Mouse (Mus musculus) yolk sac, embryonic 10.5 days (tissue): ENCODE measurements at regions not wholly inside any gene's neighbourhood (a gene's known extent, or its start where the extent isn't known, plus 50 kb on each side); places are given as distances from the start of the nearest gene placed in this dataset.

Experiments used
- DNase-seq: peaks from one replicate; pipeline ENCODE4 v3.0.0-alpha.2; 2017; ENCODE audit warnings: low spot score

DNA sequence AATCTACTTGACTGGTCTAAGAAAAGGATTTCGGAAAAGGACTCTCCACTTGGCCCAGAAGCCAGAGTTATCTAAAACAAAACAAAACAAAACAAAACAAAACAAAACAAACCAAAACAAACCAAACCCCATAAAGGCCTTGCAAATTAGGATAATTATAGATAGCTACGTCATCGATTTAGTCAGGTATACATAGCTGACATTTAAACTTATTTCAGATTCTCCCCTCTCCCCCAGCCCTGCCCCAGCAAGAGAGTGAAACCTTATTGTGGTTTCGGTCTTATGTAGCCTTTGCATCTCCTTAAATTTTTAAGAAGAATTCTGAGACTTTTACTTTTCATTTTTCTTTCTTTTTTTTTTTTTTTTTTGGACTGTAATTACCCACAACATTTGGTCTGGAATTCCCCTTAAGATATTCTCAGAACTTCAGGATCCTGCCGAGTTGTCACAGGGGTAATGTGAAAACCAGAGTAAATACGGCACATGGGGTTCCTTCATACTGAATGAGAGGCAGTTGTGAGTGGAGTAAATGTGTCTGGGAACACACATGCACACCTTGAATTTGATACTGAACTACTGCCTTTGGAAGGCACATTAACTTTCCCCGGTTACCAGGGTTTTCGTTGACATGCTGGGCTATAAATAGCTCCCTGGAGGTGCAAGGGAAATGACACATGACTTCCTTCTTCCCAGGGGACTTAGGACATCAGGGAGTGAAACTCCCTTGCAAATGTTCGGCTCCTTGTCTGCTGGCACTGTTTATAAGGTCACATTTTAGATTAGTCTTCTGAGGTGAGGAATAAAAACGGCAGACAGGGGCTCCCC is 94.8 kb upstream of the Rap1b start:
- DNase-seq, result peak; percentile 23

DNA sequence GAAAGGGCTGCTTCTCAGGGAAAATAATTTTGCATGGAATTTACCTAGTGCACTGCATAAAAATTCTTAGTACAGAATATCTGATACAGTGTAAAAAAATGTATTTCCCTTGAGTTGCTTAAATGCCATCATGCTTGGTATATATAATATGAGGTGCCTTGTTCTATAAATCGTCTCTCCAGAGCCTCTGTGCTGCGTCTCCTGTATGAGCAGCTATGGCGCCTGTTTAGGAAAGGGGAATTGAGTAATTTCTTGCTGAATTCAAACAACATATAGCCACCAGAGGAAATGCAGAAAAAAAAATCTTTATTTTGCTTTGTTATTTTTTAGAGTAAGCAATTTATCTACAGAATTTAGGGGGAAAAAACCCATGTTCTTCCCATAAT is 95.4 kb upstream of the Rap1b start:
- DNase-seq, result no peak

DNA sequence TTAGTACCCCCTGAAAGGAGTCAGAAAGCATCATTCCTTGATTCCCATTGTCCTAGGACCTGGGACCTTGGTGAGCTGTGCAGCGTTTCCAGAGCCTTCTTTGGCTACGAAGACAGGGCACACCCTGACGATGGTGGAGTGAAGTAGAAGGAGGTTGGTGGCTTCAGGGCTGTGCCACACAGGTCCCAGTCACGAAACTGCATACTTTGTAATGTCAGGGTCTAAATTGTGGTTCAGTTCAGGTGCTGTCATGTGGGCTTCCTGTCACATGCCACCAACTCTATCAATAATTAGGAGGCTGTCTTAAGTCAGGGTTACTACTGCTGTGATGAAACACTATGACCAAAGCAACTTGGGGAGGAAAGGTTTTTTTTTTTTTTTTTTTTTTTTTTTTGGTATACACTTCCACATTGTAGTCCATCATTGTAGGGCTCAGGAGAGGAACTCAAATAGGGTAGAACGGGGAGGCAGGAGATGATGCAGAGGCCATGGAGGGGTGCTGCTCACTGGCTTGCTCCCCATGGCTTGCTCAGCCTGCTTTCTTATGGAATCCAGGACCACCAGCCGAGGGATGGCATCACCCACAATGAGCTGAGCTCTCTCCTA is 98.0 kb upstream of the Rap1b start:
- no peak for DNase-seq

DNA sequence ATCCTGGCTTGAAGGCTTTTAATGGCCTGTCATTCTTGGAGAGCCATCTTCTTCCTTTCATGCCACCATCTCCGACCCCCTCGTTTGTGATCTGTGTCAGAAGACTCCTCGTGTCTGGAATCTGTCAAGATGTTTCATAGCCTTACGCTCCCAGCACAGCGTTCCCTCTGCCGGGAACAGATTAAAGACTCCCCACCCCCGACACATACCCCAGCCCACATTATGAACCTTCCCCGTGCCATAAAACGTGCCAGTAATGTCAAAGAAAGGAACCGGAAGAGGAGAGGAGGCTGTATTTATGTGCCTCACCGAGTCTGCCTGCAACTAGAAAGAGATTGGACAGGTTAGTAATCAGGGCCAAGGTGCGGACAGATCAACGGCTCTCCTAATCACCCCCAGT is 101.4 kb upstream of the Rap1b start:
- DNase-seq, result no peak

DNA sequence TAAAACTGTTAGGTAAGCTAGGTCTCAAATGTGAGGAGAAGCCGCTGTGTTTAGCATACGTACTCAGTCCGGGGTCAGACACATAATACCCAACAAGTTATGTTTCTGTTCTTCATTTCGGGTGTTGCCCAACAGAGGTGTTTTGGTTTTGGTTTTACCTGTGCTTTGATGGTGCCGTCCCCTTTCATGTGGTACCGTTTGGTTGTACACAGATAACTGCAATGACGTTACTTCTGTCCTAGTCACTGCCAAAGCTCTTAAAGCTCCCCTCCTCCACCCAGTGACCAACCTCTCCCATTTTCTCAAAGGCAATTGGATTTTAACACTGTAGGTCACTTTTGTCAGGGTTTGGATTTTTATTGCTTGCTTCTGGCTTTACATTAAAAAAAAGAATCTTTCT is 102.1 kb upstream of the Rap1b start:
- DNase-seq, result no peak

DNA sequence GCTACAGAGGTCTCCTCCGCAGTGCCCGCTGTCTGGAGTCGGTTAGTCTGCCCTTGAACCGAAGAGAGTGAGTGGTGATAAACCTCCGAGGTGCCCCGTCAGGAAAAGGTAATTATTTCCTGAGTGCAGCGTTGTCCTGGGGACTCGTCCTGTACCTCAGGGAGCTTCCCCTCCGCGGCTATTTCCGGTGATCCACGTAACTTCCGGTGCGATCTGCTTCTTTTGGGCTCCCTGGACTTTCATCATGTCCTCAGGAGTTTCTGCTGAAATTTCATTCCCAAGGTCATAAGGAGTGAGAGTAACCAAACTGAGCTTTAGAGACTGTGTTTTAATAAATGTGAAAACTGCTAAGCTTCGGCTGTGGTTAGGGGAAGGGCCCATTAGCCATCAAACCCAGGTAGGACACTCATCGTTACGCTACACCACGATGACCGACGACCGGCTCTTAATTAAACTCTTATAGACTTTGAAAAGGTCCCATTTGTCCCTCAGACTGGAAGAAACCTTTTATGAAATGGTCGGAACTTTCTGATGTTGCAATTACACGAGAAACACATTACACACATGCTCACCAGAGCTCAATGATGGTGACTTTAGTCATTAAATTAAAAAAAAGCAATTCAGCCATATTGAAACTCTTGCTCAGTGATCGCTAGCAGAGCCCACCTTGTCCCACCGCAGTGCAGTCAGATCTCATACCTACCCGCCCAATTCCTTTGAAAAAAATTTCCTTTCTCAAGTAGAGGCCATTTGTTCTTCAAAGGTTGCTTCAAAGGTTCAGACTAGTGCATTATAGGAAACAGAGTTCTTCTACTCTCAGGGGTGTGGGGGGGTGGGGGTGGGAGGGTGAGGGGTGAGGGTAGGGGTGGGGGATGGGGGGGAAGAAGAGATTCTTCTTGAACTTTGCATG is 106.5 kb upstream of the Rap1b start:
- no peak for DNase-seq

DNA sequence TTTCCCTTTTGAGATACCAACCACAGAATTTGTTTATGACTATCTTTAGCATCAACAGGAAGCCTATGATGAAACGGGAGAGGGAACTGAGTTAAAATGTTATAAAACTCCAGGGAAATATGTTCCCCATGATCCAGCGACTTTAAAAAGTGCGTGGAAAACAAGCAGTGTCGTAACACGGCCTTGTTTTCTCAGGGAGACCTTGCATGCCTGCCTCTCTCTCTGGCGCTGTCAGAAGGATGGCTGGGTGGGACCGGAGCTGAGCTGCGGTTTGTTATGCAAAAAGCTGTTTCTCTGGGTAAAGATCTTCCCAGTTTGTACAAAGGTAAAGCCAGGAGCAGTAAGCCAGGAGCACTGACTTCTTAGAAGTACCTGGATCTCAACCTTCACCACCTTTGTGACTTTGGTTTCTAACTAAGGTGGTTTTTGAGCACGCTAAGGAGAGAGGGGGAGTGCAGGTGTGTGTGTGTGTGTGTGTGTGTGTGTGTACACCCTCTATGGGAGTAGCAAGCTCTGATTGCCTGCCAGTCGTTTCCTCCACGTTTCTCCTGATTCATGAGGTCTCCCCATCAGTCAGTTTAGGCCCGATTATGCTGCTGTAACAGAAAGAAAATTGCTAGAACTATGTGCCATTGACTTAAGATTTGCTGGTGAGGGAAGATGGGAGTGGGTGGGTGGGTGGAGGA is 107.3 kb upstream of the Rap1b start:
- no peak for DNase-seq

DNA sequence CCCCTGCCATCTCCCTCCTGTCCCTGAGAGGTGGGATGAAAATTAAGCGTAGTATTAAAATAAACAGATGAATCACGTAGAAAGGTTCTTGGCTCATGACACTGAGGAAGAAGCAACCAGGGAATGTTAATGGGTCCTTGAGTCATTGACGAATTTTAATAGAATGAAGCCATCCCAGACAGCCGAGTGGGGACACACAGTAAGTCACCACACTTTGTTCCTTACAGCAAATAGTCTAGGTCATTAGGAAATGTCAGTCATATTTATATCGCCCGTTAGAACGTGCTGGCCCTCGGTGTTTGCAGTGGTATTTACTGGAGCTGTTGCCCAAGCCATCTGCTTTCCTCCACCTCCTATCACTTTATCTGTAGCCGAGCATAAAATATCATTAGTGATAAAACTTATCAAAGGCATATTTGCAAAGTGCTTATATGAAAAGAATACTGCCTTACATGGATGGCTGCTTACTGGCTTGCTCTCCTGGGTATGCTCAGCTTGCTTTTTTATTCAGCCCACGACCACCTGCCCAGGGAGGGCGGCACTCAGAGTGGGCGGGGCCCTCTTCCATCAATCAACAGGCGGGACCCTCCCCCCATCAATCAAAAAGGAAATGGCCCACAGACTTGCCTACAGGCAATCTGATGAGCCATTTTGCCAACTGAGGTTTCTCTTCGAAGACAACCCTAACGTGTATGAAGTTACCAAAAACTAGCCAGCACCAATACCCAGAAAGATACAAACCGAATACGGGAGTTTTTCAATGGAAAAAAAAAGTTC is 110.5 kb upstream of the Rap1b start:
- DNase-seq, result no peak

DNA sequence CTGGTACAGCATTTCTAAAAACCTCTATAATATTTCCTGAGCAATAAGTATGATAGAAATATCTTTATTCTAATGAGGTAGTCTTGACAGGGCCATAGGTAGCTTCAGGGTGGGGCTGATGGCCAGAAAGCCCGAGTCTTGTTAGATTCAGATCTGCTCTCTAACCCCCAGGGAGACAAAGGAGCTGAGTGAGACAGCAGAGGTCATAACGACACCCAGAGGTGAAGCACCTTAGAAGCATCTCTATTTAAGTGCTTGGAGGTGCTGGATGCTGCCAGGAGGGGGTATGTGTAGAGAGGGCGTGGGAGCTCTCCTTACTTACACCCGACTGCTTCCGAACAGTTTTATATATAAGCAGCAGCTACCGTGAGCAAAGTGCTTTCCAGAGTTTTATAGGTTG is 128.9 kb upstream of the Rap1b start:
- no peak for DNase-seq

DNA sequence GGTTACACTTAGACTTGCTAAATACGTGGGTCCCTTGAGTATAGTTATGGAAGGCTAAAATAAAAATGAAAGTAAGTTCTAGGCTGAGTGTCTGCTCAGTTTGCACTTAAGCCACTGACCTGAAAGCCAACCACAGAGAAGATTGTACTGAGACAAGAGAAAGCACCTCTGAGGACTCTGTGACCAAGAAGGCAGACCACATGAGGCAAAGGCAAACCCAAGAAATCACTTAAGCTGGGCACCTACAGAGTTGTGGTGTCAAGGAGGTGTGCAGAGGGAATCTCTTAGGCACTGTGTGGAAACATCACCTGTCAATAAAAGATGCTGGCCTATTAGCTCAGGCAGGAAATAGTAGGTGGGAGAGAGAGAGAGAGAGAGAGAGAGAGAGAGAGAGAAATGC is 129.6 kb upstream of the Rap1b start:
- DNase-seq, result no peak

DNA sequence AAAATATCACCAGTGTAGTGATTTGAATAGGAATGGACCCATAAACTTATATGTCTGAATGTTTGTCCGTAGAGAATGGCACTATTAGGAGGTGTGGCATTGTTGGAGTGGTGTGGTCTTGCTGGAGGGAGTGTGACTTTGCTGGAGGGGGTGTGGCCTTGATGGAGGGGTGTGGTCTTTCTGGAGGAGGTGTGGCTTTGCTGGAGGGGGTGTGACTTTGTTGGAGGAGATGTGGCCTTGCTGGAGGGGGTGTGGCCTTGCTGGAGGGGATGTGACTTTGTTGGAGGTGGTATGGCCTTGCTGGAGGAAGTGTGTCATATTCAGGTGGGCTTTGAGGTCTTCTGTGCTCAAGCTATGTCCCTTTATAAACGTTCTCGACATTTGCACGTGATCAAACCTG is 133.3 kb upstream of the Rap1b start:
- no peak for DNase-seq

DNA sequence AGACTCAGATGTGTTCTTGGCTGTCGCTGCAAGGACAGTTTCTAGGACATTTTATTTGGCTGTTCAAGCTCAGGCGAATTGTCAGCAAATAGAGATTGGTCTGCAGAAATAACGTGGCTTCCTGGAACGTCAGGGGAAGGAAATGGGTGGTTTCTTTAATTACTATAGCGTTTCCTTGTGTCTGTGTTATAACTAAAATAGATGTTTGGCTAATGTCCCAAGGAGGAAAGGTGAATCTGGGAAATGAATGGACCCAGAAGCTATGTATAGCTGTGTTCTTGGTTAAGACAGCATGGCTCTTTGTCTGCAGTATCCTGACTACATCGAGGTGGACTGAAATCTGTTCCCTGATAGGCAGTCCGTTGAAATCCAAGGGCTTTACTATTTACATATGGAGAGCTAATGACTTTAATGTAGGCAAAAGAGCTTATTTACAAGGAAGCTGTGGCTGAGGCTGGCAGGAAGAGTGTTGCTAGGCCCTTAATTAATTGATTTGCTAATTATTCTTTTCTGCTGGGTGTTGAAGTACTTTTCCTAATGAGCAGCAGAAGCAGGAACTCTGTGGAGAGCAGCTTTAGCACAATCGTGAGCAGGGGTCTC is 136.9 kb upstream of the Rap1b start:
- DNase-seq, result no peak

DNA sequence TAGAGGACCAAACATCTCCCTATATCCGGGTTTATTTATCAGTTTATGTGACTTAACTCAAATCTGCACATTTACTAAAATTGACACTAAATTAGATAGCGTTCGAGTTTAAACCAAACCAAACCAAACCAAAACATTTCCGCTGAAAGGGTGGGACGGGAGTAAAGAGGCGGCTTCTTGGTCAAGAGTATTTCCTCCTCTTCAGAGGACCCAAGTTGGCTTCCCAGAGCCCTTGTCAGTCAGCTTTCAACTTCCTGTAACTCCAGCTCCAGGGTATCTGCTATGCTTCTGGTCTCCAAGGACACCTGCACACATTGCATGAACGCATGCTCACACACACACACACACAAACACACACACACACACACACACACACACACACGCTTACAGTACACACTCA is 137.4 kb upstream of the Rap1b start:
- DNase-seq, result no peak

DNA sequence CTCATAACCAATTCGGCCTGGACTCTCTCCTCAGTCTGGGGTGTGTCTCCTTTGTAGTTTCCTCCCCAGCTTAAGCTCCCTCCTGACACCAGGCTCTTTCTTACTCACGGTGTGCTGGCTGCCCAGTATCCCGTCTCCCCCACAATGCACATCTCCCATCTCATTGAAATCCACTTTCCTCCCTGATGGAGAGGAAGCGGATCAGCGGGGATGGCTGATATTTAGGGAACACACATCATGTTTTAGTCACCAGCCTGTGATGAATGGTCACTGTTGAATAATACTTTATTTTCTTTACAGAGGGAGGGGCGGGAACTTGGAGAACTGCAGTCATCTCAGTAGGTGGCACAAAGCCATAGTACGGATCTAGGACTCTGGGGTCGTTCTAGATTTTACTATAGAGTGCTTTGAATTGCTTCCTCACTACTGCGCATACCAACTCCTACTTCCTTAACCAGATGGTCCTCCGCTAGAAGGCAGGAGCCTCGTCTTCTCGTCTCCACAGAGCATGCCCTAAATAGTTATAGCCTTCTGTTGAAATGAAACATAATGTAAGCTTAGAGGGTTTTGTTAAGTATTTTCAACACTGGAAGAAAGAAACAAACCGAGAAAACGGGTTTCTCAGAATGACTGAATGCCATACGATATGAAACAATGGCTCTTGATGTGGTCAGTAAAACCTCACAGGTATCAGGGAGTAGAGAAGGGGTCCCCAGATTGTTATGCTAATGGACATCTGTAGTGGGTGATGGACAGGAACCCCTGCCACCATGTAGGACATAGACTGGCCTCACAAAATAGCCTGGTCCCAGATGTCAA is 139.2 kb upstream of the Rap1b start:
- no peak for DNase-seq

DNA sequence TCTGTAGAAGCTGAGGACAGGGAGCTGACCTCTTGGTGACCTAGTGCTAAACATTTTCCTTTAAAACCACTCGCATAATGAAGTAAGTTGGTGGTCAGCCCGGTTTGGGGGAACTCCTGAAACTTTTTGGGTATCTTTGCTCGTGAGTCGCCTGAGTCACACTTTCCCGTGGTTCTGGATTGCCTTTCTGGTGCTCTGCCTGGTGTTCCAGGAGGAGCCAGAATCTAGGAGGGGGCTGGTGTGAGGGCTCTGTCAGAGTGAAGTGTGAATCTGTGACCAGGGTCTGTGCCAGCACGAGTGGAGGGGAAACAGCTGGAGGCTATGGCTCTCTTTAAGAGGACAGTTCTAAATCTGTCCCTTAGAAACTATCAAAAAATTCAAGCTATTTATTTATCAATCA is 141.8 kb upstream of the Rap1b start:
- no peak for DNase-seq

DNA sequence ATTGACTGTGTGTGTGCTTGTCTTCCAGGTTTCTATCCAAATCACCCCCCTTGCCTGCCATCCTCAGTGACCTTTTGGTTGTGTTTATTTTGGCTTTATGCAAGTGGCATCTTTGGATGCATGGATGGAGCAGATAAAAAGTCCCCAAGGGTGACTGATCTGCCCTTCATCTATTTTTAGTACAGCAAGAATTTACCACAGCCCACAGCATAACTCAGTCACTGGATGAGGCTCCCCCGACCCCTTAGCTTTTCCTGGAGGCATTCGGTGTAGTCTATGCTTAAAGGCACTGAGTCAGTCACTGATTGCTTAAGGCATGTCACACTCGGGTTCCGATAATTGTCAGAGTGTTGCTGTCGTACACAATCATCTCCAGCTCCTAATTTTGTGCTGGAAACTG is 142.2 kb upstream of the Rap1b start:
- DNase-seq, result no peak

DNA sequence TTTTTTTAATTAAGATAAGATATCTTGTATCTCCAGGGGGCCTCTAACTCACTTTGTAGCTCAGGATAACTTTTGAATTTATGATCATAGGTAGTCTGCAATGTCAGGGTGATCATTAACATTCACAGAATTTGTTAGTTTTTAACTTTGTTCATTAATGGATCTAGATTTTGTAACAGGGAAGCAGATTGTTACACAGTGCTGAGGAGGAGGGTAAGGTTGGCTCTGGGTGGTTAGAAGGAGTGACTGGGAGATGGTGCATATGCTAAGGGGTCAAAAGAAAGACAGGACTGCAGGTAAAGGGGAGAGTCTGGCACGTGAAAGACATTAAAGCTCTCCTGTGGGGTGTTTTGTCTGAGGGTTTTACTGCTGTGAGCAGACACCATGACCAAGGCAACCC is 145.3 kb upstream of the Rap1b start:
- DNase-seq, result no peak

DNA sequence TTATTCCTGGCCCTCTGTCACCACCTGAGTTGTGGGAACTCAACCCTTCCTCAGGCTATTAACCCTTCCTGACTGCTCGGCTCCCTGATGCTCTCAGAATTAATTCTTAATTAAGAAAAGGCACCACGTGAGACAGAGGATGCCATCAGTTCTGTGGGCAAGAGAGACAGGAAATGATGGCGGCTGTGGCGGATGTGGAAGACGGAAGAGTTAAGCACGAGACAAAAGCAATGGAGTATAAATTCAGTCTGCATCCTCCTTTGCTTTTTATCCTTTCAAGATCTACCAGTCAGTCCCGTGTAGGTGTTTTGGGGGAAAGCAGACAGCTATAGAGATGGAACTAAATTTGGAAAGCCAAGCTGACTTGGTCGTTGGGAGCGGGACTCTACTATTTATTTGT is 146.5 kb upstream of the Rap1b start:
- DNase-seq, result no peak

DNA sequence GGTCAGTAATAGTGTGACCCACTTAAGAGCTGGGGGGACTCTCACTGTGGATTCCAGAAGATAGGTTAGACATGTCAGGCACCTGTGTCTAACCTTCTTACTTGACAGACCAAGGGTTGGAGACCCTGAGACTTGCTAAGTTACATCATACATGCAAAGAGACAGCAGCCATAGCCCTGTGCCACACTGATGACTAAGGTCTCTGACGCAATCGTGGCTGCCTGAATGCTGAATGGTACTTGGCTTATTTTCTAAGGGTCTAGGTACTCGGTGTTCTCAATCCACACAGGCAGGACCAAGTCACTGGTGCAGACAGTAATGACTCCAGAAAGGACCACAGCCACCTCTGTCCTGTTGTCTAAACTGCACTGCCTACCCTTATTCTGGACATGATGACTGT is 147.8 kb upstream of the Mdm1 start:
- DNase-seq, result no peak

DNA sequence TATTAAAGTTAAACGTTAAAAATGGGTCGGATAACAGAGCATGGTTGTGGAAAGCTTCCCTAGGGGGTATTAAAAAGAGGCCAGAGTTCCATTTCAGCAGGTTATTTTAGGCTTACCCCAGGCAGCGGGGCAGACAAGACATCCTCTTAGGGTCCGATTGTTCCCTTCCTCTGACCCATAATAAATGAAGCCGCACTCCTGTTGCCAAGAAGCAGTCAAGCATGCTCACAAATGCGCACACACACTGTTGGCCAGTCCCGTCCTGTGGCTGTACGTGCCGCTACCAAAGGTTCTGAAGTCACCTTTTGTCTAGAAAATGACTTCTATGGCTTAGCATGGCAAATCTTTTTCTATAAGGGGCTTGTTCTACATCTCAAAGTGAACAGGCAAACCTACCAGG is 146.8 kb upstream of the Mdm1 start:
- DNase-seq, result no peak
